Mouse (Mus musculus) heart, adult 2 months (tissue): ENCODE data around the gene Sec16a. TPM values are rescaled to one million over a fixed set of nuclear protein-coding genes. Genes with fewer than 3 reads are reported as not detected.

Experiments used
- DNase-seq, 2 experiments: peaks; one replicate each; pipeline ENCODE4 v3.0.0; 2021
- H3K27ac ChIP-seq: fragments of 200-600 bp; 2 replicates; pipeline ENCODE4 v1.8.1; 2022
- H3K27me3 ChIP-seq: fragments of 200-500 bp; 2 replicates; pipeline ENCODE4 v1.6.1; 2012; ENCODE audit warnings: mild to moderate bottlenecking, low read length, inconsistent platforms, mixed read lengths; ENCODE audit not compliant: control insufficient read depth, insufficient read depth
- H3K36me3 ChIP-seq: fragments of 200-500 bp; 2 replicates; pipeline ENCODE4 v1.6.1; 2012; ENCODE audit warnings: low read length, inconsistent platforms; ENCODE audit not compliant: control insufficient read depth, insufficient read depth
- H3K4me1 ChIP-seq: fragments of 200-500 bp; 2 replicates; pipeline ENCODE4 v1.6.1; 2011; ENCODE audit warnings: low read length; ENCODE audit not compliant: control insufficient read depth, insufficient read depth
- H3K4me3 ChIP-seq: fragments of 200-600 bp; 2 replicates; pipeline ENCODE4 v1.8.1; 2022
- H3K79me2 ChIP-seq: fragments of 200-500 bp; replicated peaks from 2 replicates; pipeline ENCODE4 v1.6.1; 2012; ENCODE audit warnings: mild to moderate bottlenecking, inconsistent platforms, low read length, moderate library complexity, mixed read lengths; ENCODE audit not compliant: control insufficient read depth, insufficient read depth
- H3K9ac ChIP-seq: fragments of 200-500 bp; 2 replicates; pipeline ENCODE4 v1.6.1; 2012; ENCODE audit warnings: low read depth, mild to moderate bottlenecking, control low read depth, inconsistent platforms, low read length, mixed read lengths
- CTCF ChIP-seq: fragments of 200-600 bp; IDR thresholded peaks from 2 replicates; pipeline ENCODE4 v1.8.1; 2022; ENCODE audit warnings: antibody characterized with exemption, mild to moderate bottlenecking, moderate library complexity
- EP300 ChIP-seq: fragments of 200-500 bp; IDR thresholded peaks from 2 replicates; pipeline ENCODE4 v1.6.1; 2011; ENCODE audit warnings: low read depth, low read length, control low read depth; ENCODE audit not compliant: insufficient read depth
- POLR2A ChIP-seq: fragments of 200-500 bp; IDR thresholded peaks from 2 replicates; pipeline ENCODE4 v1.6.1; 2011; ENCODE audit warnings: mild to moderate bottlenecking, low read depth, low read length, control low read depth; ENCODE audit not compliant: insufficient read depth
- WGBS: fragments of 180-500 bp; shearing (Covaris S2); methylation state at CpG from one replicate; pipeline ENCODE4 v1.1.7; 2018; 5-methylcytosine and 5-hydroxymethylcytosine counted together
- intact Hi-C: fragments of 180-260 bp; cut with DNase I; formaldehyde crosslinking; loops from one replicate; pipeline ENCODE4 v1.15.1; 2025
- polyA plus RNA-seq: library from polyadenylated mRNA; depleted of rRNA; stranded (reverse); fragments of >200 nt; gene quantifications from 2 replicates; pipeline ENCODE4 v1.2.3, GENCODE M21; 2012
- total RNA-seq, 2 experiments: library from RNA; stranded (reverse); gene quantifications; 2 replicates each; pipeline ENCODE4 v1.2.3; 2021

The Sec16a gene
- total and polyA plus RNA-seq, 3 experiments: 36.3 to 40.4 (median 37.5) TPM

DNA sequence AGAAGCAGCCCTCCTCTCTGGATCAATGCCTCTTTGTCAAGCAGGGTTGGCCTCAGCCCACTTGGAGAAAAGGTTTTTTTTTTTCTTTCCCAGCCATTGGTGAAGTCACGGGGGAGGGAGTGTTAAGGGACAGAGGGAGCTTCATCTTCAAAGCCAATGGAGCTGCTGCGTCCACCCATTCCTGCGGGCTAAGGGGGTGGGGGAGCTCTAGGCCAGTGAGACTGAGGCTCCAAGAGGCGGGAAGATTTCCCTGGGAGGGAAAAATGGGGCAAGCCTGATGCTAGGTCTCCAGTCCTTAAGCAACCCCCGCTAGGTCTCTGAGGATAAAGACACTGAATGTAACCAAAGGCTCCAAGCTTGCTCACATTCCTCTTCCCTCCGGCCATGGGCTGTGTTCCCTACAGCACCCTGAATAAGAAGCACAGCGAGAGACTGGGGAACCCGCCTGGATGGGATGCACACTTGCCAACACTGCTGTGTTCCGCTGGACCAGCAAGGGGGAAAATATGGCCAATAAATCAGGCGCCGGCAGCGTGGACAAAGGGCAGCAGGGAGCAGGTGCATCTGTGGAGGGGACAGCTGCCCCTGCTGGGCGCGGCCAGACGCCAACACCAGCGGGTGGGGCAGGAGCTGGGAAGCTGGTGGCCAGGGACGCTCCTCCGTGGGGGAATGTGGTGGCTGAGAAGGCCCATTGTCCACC lies 42.5 kb upstream of the Sec16a start:
- peak; percentile 55 to 60 for DNase-seq
- intact Hi-C loops: no loop called here
- Histone ChIP-seq H3K27ac (peak overlapping the region; percentile 89), H3K79me2 (peaks cover 12% of the 10 kb centered on the region), H3K4me3 (peak overlapping the region; percentile 4), H3K4me1 (peaks cover 70% of the 10 kb centered on the region), H3K9ac (peak overlapping the region; percentile 7; the same call in 1 of the 2 replicates), H3K27me3 (no peaks in the 10 kb centered on the region), H3K36me3 (peaks cover 8% of the 10 kb centered on the region)
- 32% methylated on average over 18 of the region's 18 CpGs for WGBS
- TF ChIP-seq CTCF (0 out of 2 replicates have a peak, but pooled peaks have one; percentile 6), POLR2A (no peak)

DNA sequence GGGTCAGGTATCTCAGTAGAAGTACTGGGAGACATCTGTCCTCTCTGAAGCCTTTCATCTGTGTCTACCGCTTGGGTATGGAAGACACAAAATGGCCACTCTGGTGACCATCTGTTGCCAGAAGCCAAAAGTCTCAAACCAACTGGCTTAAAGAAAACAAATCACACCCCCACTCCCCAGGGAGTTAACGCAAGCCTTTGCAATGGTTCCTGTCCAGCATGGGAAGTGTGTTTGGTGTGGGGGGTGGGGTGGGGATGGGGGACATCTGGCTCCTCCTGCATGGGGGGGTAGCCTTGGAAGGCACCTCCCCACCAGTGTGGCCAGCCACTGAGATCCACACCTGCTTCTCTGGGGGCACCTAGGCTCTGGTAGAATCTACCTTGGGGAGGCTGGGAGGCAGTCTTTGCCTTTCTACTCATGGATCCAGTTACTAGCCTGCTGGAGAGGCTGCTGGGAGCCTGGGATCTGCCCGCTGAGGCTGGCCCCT lies 41.9 kb upstream of the Sec16a start:
- peaks cover 8% of the 10 kb centered on the region for H3K36me3 ChIP-seq
- peaks cover 69% of the 10 kb centered on the region for H3K4me1 ChIP-seq
- peaks cover 11% of the 10 kb centered on the region for H3K79me2 ChIP-seq
- TF ChIP-seq EP300 (peak; percentile 45; the same call in 1 of the 2 replicates), CTCF (no peak)
- 29% methylated on average over 3 of the region's 3 CpGs for whole genome bisulfite sequencing
- no peaks in the 10 kb centered on the region for H3K27me3 ChIP-seq
- intact Hi-C loops: no loop called here
- no peak overlapping the region; the same call in 1 of the 2 replicates for H3K4me3 ChIP-seq
- DNase-seq: peak in 1 of 2 experiments; percentile 48
- no peak overlapping the region for H3K9ac ChIP-seq
- H3K27ac ChIP-seq: peak overlapping the region; percentile 89

GRCm38 (mm10) chr2:26486264-26486810 lies 41.3 kb upstream of the Sec16a start:
- Histone ChIP-seq H3K36me3 (peaks cover 8% of the 10 kb centered on the region), H3K4me3 (no peak overlapping the region), H3K27me3 (no peaks in the 10 kb centered on the region), H3K79me2 (peaks cover 11% of the 10 kb centered on the region), H3K4me1 (peaks cover 66% of the 10 kb centered on the region), H3K27ac (peak overlapping the region; percentile 89), H3K9ac (no peak overlapping the region)
- intact Hi-C loops: no loop called here
- 38% methylated on average over 5 of the region's 5 CpGs for WGBS
- no peak for DNase-seq
- TF ChIP-seq CTCF: no peak
- TF ChIP-seq EP300: no peak
- TF ChIP-seq POLR2A: no peak

DNA sequence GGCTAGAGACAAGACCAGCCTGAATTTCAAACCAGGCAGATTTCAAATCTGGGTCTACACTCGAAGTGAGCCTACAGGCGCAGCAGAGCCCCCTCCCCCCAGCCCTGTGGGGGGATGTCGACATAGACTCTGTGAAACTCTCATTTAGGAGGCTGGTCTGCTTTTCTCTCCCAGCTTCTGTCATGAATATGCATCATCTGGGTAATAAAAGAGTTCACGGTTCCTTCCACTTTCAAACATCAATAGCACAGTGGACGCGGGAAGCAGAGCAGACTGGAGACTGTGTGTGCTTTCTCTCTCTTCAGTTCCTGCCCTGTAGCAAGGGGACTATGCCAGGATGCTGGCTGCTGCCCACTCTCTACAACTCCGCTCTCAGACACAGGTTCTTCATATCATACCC lies 40.7 kb upstream of the Sec16a start:
- H3K27ac ChIP-seq: peak overlapping the region; percentile 89
- H3K79me2 ChIP-seq: peaks cover 11% of the 10 kb centered on the region
- no peak overlapping the region for H3K4me3 ChIP-seq
- DNase-seq: no peak
- peaks cover 62% of the 10 kb centered on the region for H3K4me1 ChIP-seq
- H3K9ac ChIP-seq: no peak overlapping the region
- TF ChIP-seq EP300 (no peak), POLR2A (no peak), CTCF (no peak)
- H3K27me3 ChIP-seq: no peaks in the 10 kb centered on the region
- intact Hi-C loops: no loop called here
- 44% methylated on average over 7 of the region's 7 CpGs for WGBS
- peaks cover 8% of the 10 kb centered on the region for H3K36me3 ChIP-seq

DNA sequence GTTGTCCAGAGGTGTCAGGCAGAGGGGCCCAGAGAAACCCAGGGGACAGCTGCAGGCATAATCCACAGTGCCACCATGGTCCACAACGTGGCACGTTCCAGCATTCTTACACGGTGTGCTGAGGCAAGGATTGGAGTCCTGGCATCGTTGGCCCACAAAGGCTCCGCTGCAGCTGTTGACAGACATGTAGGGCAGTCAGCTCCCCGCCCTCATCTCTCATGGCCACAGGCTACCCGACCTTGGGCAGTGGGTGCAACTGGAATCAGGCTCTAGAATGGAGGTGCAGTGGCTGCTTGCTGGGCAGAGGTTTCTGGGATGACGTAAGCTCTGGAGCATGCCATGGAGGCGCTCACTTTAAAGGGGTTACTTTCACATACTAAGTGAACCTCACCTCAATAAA lies 40.3 kb upstream of the Sec16a start:
- Histone ChIP-seq H3K36me3 (peaks cover 8% of the 10 kb centered on the region), H3K9ac (no peak overlapping the region), H3K79me2 (peaks cover 11% of the 10 kb centered on the region), H3K4me1 (peaks cover 59% of the 10 kb centered on the region), H3K4me3 (no peak overlapping the region), H3K27me3 (no peaks in the 10 kb centered on the region), H3K27ac (peak overlapping the region; percentile 18; the same call in 1 of the 2 replicates)
- intact Hi-C loops: no loop called here
- no peak for DNase-seq
- 69% methylated on average over 9 of the region's 9 CpGs for WGBS
- no peak for TF ChIP-seq EP300
- no peak for TF ChIP-seq POLR2A
- no peak for TF ChIP-seq CTCF

DNA sequence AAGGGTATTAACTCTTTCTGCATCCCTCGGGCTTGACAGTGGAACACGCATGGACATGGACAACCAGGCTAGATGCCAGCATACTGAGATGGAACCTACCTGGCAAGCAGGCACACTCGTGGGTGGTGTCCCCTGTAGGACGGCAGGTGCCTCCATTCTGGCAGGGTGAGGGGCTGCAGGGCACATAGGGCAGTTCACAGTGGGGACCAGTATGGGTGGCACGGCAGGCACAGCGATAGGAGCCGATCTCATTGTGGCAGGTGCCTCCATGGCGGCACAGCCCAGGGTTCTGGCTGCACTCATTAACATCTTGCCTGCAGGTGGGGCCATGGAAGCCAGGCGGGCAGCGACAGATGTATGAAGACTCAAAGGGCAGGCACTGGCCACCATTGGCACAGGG lies 39.2 kb upstream of the Sec16a start:
- H3K4me1 ChIP-seq: peaks cover 48% of the 10 kb centered on the region
- H3K27ac ChIP-seq: peak overlapping the region; percentile 54; the same call in 1 of the 2 replicates
- H3K36me3 ChIP-seq: peaks cover 6% of the 10 kb centered on the region
- no peak overlapping the region for H3K9ac ChIP-seq
- WGBS: 85% methylated on average over 10 of the region's 10 CpGs
- no peaks in the 10 kb centered on the region for H3K27me3 ChIP-seq
- no peak overlapping the region for H3K4me3 ChIP-seq
- no peak for TF ChIP-seq CTCF
- TF ChIP-seq EP300: no peak
- TF ChIP-seq POLR2A: no peak
- intact Hi-C loops: no loop called here
- DNase-seq: no peak
- H3K79me2 ChIP-seq: peaks cover 11% of the 10 kb centered on the region
